Mouse (Mus musculus) MN1 (cell line): ENCODE data around the gene Gm4787.
"Not testable (repeated sequence)": the region's sequence is repeated elsewhere in the genome, so short reads cannot be mapped to it uniquely, and the experiment has no call there.

Source experiments
- DNase-seq: peaks from one replicate; pipeline ENCODE4 v3.0.0-alpha.2; 2016; ENCODE audit warnings: low spot score

Gene Gm4787

DNA sequence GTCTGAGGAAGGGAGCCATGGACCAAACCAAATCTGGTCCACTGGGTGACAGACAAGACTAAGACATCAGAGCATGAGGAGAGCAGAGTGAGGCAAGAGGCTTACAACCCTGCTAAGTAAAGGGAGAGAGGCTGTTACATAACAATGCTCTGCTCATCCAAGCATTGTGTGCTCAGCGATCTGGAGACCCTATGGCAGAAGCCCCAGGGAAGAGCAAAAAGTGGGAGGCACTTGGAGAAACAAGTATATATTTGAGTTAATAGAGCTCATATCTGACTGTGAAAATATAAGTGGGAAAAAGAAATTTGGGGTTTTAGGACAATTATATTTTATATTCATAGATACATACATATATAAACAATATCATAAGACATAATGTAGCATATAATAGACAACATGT lies at the start of gene Gm4787:
TSS of gene Gm4787 (minus strand) at position 101 of the 400 bp plus-strand sequence.
- not testable (repeated sequence) for DNase-seq

DNA sequence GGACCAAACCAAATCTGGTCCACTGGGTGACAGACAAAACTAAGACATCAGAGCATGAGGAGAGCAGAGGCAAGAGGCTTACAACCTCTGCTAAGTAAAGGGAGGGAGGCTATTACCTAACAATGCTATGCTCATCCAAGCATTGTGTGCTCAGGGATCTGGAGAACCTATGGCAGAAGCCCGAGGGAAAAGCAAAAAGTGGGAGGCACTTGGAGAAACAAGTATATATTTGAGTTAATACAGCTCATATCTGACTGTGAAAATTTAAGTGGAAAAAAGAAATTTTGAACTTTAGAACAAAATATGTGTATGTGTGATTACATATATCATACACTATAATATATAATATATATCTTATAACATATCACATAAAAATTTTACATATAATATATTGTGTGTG lies 42.6 kb upstream of the Gm4787 start, which contains the start of gene Adam4:
TSS of gene Adam4 (minus strand) at position 101 of the 400 bp plus-strand sequence.
- no peak for DNase-seq

DNA sequence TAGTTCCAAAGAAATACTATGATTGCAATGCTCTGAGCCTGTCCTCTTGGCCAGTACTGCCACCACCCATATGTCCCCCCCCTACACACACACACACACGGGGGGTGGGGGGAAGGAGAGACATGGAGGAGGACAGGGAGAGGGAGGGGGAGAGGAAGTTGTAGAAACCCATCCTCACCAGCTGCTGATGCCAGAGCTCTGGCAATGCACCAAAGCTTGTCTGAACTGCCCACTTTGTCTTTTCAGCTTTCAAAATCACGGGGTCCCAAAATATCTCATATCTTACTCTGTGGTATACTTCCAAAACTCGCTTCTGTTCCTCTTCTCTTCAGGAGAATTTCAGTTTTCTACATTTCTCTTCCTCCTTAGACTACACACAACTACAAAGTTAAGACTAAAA lies 33.9 kb upstream of the Gm4787 start:
- no peak for DNase-seq

DNA sequence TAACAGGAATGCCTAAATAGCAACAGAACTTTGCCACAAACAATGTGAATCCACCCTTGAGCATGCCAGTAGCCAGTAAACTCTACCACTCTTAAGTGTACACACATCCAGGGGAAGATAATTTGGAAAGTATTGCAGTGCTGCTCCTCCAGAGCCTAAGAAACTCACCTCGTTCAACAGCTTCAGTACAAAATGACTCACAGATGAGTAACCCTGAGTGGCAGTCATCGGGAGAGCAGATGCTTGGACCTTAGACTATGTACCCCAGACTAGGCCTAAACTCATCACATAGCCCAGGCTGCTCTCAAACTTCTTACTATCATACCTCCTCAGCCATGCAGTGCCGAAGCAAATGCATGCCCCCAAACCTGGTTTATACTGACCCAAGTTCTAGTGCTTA lies 29.7 kb upstream of the Gm4787 start:
- DNase-seq: no peak

DNA sequence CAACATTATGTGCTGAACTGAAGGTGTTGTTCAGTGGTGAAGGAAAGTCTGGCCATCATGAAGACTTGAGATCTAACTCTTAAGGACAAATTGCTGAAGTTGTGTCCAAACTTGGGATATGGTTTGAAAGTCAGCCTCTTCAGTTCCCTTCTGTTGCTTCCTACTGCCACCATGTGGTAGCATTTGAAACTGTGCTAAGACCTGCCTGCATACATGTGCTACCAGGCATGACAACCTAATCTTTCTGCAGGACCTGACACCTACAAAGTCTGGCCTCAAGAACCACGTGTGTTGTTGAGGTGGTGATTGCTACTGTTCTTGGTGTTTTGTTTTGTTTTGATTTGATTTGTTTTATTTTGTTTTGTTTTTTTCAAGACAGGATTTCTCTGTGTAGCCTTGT lies 22.9 kb upstream of the Gm4787 start:
- peak; percentile 79 for DNase-seq

DNA sequence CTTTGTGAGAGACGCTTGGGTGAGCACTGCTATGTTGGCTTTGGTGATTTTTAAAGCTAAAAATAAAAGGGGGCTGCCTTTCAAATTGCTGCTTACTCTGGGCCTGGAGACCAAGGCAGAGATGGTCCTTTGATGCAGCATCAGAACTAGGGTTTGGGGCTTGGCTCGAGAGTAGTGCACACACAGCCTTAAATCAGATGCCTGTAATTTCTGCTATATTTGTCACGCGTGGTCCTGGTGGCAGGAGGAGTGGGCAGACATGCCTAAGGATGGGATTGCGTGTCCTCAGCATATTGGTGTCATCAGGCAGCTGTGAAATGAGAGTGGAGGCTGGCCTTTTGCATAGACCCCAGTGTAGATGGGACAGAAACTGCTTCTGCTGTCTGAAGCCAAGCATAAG lies 45.4 kb downstream of the Gm4787 start:
- DNase-seq: no peak

DNA sequence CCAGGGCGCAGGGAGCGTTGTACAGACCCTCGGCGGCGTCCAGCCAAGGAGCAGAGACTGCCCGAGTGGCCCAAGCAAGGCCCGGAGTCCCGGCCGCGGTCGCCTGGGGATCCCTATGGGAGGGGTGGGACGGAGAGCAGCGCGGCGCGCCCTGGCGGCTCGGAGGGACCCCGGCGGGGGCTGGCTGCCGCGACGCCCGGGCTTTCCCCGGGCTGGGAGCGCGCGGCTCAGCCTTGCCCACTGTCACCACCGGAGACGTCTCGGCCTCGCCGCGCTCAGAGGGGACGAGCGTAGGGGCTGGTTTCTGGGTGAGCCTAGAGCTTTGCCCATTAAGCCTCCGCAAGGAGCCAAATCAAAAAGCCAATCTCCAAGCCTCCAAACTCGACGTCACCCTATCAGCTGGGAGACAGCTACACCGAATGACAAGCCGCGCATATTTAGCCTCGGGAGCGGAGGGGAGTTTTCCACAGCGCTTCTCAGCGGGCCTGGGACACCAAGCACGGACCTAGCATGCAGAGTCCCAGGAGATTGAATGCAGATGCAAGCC lies 46.3 kb downstream of the Gm4787 start, which contains the start of gene Slc8a3:
TSS of gene Slc8a3 (minus strand) at position 306 of the 547 bp plus-strand sequence.
- DNase-seq: peak; percentile 62

DNA sequence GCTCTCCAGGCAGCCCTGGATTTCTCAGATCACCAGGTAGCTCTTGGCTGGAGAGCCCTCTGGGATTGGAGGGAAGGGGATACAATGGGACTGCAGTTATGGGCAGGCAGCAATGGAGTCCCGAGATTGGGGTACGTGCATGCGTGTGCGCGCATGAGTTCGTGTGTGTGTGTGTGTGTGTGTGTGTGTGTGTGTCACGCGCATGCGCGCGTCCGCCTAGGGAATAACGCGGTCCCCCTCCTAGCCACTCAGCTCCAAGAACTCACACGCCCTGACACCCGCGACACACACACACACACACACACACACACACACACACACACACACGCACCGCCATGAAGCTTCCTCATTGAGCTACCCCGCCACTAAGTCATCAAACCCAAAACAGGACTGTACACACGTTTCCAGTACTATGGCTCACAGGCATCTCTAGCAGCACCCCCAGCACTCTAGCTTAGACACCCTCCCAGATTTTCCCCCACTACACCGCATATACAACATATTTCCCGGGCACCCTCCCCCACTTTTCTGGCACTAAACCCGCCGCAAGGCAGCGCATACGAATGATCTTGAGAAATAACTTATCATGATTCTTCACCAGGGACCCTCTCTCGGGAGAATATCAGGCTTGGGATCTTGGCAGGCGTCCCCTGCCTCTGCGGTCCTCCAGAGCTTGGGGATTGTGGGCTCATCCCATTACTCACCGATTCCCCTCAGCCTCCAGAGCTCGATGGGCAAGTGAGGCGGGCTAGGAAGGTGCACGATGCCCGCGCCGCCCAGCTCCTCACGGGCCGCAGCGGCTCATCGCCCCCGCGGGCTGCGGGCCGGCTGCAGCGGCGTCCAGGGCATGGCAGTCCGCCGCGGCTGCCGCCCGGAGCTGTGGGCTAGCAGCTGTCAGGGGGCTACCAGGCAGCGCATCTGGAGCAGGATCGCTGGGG lies 47.1 kb downstream of the Gm4787 start:
- peak; percentile 61 for DNase-seq

DNA sequence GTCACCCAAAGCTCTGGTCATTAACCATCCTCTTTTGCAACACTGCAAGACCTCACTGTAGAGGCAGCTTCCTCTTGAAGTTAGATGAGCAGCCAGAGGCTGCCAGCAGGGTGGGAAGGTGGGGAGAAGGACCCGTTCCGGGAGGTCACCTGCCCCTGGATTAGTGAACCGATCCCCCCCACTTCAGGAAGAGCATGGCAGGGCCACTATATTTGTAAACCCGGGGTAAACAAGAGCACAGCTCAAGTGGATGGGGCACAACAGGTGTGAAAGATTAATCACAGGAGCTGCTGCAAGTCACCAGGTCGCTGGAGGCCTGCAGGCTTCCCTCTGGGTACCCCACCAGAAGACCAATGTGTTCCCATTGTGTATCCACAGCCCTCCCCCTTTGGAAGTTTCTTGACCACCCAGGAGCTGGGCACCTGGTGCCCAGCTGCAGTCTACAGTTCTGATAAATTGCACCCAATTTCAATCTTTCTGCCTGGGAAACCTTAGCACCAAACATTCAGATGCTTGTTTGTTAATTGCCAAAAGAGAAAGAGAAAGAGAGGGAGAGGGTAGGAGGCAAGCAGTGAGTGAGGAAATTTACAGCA lies 48.1 kb downstream of the Gm4787 start:
- DNase-seq: no peak
